Mouse (Mus musculus): ENCODE results near the gene Kcnma1. TPM values are rescaled to one million over a fixed set of nuclear protein-coding genes. Genes with fewer than 3 reads are reported as not detected.
A peak's percentile ranks its signal among the peaks of the same experiment; 100 is the strongest.

Kcnma1 gene
- polyA plus RNA-seq, 2 experiments, result 5.4 to 8.5 TPM

DNA sequence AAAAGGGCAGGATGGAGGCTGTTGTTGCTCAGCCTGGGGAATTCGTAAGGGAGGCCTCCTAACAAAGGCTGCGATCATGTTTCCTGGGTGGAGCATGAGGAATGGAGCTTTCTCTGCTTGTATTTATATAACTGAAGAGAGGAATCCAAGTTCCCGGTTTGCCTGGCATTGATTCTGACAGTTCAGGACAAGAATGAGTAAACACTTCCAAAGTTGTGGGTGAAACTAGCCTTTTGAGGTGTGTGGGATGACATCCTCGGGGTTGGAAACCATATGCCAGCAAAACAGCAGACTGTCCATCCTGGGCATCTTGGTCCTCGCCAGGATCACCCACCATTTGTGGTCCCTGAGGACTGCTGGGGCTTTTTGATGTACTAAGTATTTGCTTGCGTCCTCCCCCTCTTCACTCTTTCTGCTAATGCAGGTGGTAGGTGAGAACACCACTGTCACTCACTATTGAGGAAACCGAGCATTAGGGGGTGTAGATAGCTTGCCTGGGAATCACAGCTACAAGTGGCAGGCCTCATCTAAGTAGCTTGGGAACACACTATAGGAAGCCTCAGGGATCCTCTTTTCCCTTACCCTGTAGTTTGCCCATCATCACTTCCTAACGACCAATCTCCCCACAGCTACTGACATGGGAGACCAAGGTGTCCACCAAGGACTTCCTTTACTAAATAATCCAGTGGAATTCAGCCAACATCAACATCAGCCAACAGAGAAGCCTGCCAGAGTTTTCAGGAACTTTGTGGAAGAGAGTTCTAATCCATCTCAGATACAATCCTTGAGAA is 482.4 kb downstream of the Kcnma1 start:
- H3K4me2 ChIP-seq (replicated peaks; ENCODE audit: low read depth, low read length, severe bottlenecking), result no peak overlapping the region
- peaks cover 14% of the 10 kb centered on the region for H3K4me1 ChIP-seq (ENCODE audit: control insufficient read depth, insufficient read depth, low read length)
- H3K36me3 ChIP-seq (ENCODE audit: control insufficient read depth, insufficient read depth, low read length), result no peaks in the 10 kb centered on the region
- 82% methylated on average over 8 of the region's 8 CpGs for WGBS
- H3K27me3 ChIP-seq (ENCODE audit: control insufficient read depth, insufficient read depth, low read length), result no peaks in the 10 kb centered on the region
- H3K4me3 ChIP-seq (replicated peaks; ENCODE audit: low read length), result no peak overlapping the region
- no peak overlapping the region for H3K9ac ChIP-seq (ENCODE audit: low read depth, low read length, severe bottlenecking)
- no peak for ATAC-seq (ENCODE audit: low FRiP score, low read depth)
- peaks cover 7% of the 10 kb centered on the region; the same call in 1 of the 2 replicates for H3K9me3 ChIP-seq (ENCODE audit: control insufficient read depth, low read length)
- no peak for TF ChIP-seq POLR2A (IDR thresholded peaks at IDR 0.05; ENCODE audit: borderline replicate concordance, extremely low read depth, insufficient read depth, insufficient read length)
- DNase-seq (ENCODE audit: low spot score), result no peak
- no peak overlapping the region for H3K27ac ChIP-seq (replicated peaks; ENCODE audit: low read depth, low read length)

DNA sequence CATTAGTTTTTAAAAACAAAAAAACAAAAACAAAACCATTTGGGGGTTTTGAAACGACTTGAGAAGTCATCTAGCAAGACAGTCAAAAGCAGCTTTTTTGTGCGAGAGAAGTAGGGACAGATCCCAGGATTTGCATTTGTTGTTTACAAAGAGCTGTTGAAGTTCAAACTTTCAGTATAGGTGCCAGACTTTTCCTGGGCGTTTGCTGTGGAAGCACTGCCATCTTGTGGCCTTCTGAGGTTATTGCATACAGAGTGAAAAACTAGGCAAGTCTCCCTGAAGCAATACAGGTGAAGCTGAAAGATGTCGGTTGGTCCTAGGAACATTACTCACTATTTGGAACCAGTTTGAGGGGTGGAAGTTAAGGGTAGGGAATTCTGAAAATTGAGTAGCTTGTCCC is 484.6 kb downstream of the Kcnma1 start:
- 0 out of 2 replicates have a peak overlapping the region, but pooled peaks have one; percentile 30 for H3K27ac ChIP-seq (replicated peaks; ENCODE audit: low read depth, low read length)
- no peak for TF ChIP-seq POLR2A (IDR thresholded peaks at IDR 0.05; ENCODE audit: borderline replicate concordance, extremely low read depth, insufficient read depth, insufficient read length)
- ATAC-seq (ENCODE audit: low FRiP score, low read depth) (peak; percentile 55; the same call in 1 of the 2 replicates), DNase-seq (ENCODE audit: low spot score) (peak; percentile 89)
- 3% methylated on average over 4 of the region's 4 CpGs for WGBS
- no peaks in the 10 kb centered on the region for H3K36me3 ChIP-seq (ENCODE audit: control insufficient read depth, insufficient read depth, low read length)
- H3K9ac ChIP-seq (ENCODE audit: low read depth, low read length, severe bottlenecking), result no peak overlapping the region
- peaks cover 14% of the 10 kb centered on the region for H3K4me1 ChIP-seq (ENCODE audit: control insufficient read depth, insufficient read depth, low read length)
- peaks cover 7% of the 10 kb centered on the region; the same call in 1 of the 2 replicates for H3K9me3 ChIP-seq (ENCODE audit: control insufficient read depth, low read length)
- H3K4me3 ChIP-seq (replicated peaks; ENCODE audit: low read length), result no peak overlapping the region
- H3K4me2 ChIP-seq (replicated peaks; ENCODE audit: low read depth, low read length, severe bottlenecking), result no peak overlapping the region
- no peaks in the 10 kb centered on the region for H3K27me3 ChIP-seq (ENCODE audit: control insufficient read depth, insufficient read depth, low read length)

DNA sequence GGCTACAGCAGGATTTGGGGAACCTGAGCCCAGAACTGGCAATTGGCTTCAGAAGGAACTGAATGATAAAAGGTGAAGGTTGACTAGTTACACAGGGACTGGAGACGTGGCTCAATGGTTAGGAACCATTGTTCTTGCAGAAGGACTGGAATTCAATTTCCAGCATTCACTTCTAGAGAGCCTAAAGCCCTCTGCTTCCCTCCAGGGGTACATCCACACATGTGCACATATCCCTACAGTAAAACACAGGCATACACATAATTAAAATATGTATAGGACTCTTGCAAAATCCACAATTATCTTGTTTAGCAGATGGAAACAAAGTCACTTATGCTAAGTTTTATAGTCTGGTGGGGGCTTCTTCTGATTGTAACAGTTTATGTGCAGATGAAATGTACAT is 485.1 kb downstream of the Kcnma1 start:
- Histone ChIP-seq H3K9me3 (ENCODE audit: control insufficient read depth, low read length) (peaks cover 3% of the 10 kb centered on the region; the same call in 1 of the 2 replicates), H3K4me1 (ENCODE audit: control insufficient read depth, insufficient read depth, low read length) (peaks cover 14% of the 10 kb centered on the region), H3K27ac (replicated peaks; ENCODE audit: low read depth, low read length) (peak overlapping the region; percentile 30; the same call in 1 of the 2 replicates), H3K36me3 (ENCODE audit: control insufficient read depth, insufficient read depth, low read length) (no peaks in the 10 kb centered on the region), H3K4me2 (replicated peaks; ENCODE audit: low read depth, low read length, severe bottlenecking) (no peak overlapping the region), H3K27me3 (ENCODE audit: control insufficient read depth, insufficient read depth, low read length) (no peaks in the 10 kb centered on the region), H3K9ac (ENCODE audit: low read depth, low read length, severe bottlenecking) (no peak overlapping the region), H3K4me3 (replicated peaks; ENCODE audit: low read length) (no peak overlapping the region)
- ATAC-seq (ENCODE audit: low FRiP score, low read depth) (no peak; the same call in 1 of the 2 replicates), DNase-seq (ENCODE audit: low spot score) (peak; percentile 36)
- WGBS, result 52% methylated on average over 1 of the region's 1 CpGs
- TF ChIP-seq POLR2A (IDR thresholded peaks at IDR 0.05; ENCODE audit: borderline replicate concordance, extremely low read depth, insufficient read depth, insufficient read length), result no peak

DNA sequence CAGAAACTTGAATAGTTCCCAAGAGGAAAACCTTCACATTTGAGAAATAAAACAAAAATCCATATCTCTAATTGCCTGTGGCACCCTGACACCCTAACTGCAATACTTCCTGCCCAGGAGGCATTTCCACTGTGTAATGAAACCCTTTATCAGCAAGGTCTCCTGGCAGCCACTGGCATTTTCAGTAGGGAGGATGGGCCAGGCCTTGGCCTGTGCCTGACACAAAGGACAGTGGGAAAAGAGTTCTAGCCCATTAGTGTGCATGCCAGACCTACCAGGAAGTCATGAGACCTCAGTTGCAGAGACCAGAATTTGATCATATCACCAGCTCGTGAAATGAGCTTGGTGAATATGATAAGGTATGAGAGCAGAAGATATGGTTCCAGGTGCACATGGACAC is 488.4 kb downstream of the Kcnma1 start:
- DNase-seq (ENCODE audit: low spot score), result no peak
- H3K9me3 ChIP-seq (ENCODE audit: control insufficient read depth, low read length), result no peaks in the 10 kb centered on the region
- no peak for TF ChIP-seq POLR2A (IDR thresholded peaks at IDR 0.05; ENCODE audit: borderline replicate concordance, extremely low read depth, insufficient read depth, insufficient read length)
- WGBS, result 94% methylated on average over 1 of the region's 1 CpGs
- H3K9ac ChIP-seq (ENCODE audit: low read depth, low read length, severe bottlenecking), result no peak overlapping the region
- H3K27ac ChIP-seq (replicated peaks; ENCODE audit: low read depth, low read length), result no peak overlapping the region
- no peaks in the 10 kb centered on the region for H3K27me3 ChIP-seq (ENCODE audit: control insufficient read depth, insufficient read depth, low read length)
- no peak overlapping the region for H3K4me3 ChIP-seq (replicated peaks; ENCODE audit: low read length)
- no peaks in the 10 kb centered on the region for H3K36me3 ChIP-seq (ENCODE audit: control insufficient read depth, insufficient read depth, low read length)
- no peak for ATAC-seq (ENCODE audit: low FRiP score, low read depth)
- H3K4me1 ChIP-seq (ENCODE audit: control insufficient read depth, insufficient read depth, low read length), result peaks cover 26% of the 10 kb centered on the region
- H3K4me2 ChIP-seq (replicated peaks; ENCODE audit: low read depth, low read length, severe bottlenecking), result no peak overlapping the region

DNA sequence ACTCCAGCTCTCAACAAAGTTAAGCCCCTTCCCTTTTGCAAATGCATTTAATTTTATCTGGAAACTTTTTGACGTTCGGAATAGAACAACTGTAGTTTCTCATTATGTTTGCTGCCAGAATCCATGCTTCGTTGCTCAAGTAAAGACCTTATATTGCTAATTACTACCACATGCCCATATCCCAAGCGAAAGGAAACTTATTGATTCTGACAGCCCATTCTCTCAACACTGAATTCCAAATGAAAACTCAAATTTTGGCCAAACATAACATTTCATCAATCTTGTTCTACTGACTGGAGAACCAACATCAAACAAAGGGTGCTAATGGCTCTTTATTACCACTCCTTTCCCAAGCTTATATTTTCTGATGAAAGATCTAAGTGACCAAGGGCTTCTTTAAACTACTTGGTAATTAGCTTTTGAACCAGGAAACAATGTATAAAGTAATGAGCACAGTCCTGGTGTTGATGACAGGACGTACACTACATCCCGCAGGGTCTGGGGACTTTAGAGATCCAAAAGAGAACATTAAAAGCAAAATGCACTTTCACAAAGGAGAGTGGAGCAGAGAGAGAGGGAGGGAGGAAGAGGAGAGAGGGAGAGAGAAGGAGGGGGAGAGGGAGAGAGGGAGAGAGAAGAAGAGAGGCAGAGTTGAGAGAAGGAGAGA is 490.3 kb downstream of the Kcnma1 start:
- no peak for TF ChIP-seq POLR2A (IDR thresholded peaks at IDR 0.05; ENCODE audit: borderline replicate concordance, extremely low read depth, insufficient read depth, insufficient read length)
- H3K4me2 ChIP-seq (replicated peaks; ENCODE audit: low read depth, low read length, severe bottlenecking), result no peak overlapping the region
- H3K27me3 ChIP-seq (ENCODE audit: control insufficient read depth, insufficient read depth, low read length), result no peaks in the 10 kb centered on the region
- H3K9me3 ChIP-seq (ENCODE audit: control insufficient read depth, low read length), result no peaks in the 10 kb centered on the region
- 21% methylated on average over 6 of the region's 6 CpGs for WGBS
- H3K36me3 ChIP-seq (ENCODE audit: control insufficient read depth, insufficient read depth, low read length), result no peaks in the 10 kb centered on the region
- H3K27ac ChIP-seq (replicated peaks; ENCODE audit: low read depth, low read length), result peak overlapping the region; percentile 28; the same call in 1 of the 2 replicates
- DNase-seq (ENCODE audit: low spot score), result peak; percentile 79
- no peak overlapping the region for H3K4me3 ChIP-seq (replicated peaks; ENCODE audit: low read length)
- 0 out of 2 replicates have a peak, but pooled peaks have one; percentile 45 for ATAC-seq (ENCODE audit: low FRiP score, low read depth)
- no peak overlapping the region for H3K9ac ChIP-seq (ENCODE audit: low read depth, low read length, severe bottlenecking)
- peaks cover 20% of the 10 kb centered on the region for H3K4me1 ChIP-seq (ENCODE audit: control insufficient read depth, insufficient read depth, low read length)

All from limb, embryonic 14.5 days (tissue).